Mouse (Mus musculus) heart, postnatal 0 days (tissue): ENCODE data around the gene Cyp24a1.

Source experiments
- CTCF ChIP-seq: IDR thresholded peaks from 2 replicates; pipeline ENCODE4 v1.5.1; 2016; ENCODE audit warnings: antibody characterized with exemption, control low read depth, low read depth
- EP300 ChIP-seq: IDR thresholded peaks from 2 replicates; pipeline ENCODE4 v1.6.1; 2016; ENCODE audit warnings: antibody characterized with exemption, low read depth

DNA sequence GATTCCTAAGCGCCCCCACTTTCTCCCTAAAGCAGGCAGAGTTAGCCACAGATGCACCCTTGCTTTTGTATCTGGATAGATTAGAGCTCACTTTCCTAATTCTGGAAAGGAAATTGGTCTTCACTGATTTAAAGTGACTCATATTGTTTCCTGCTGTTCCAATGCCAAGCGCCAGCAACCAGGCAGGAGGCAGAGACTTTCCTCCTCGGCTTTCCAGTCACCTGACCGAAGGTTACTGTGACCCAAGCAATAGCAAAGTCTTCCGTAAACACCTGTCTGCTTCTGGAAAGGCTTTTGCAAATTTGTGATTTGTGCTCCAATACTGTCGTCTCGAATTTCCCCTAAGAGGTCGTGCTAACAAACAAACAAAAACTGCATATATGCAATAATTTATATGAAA is 1.1 kb upstream of the Cyp24a1 start:
- no peak for TF ChIP-seq CTCF
- no peak for TF ChIP-seq EP300
